Mouse (Mus musculus) midbrain, embryonic 16.5 days (tissue): Measurements from ENCODE around the gene Tmem53. TPM values are rescaled to one million over a fixed set of nuclear protein-coding genes. Genes with fewer than 3 reads are reported as not detected.

ENCODE experiments used
- ATAC-seq: fragments of 200-750 bp; cut with Nextera tagmentation; 2 replicates; pipeline ENCODE4 v1.8.0; 2017; ENCODE audit warnings: moderate TSS enrichment
- H3K27ac ChIP-seq: fragments of 300-500 bp; sonication (generic); 2 replicates; pipeline ENCODE4 v1.5.1; 2014; ENCODE audit warnings: mild to moderate bottlenecking, low read length, mixed read lengths
- H3K27me3 ChIP-seq: fragments of 300-500 bp; sonication (generic); 2 replicates; pipeline ENCODE4 v1.6.1; 2014; ENCODE audit warnings: low read depth, low read length, mixed read lengths; ENCODE audit not compliant: control insufficient read depth, insufficient read depth
- H3K36me3 ChIP-seq: fragments of 300-500 bp; sonication (generic); 2 replicates; pipeline ENCODE4 v1.6.1; 2014; ENCODE audit warnings: mild to moderate bottlenecking, low read length, moderate library complexity, mixed read lengths; ENCODE audit not compliant: control insufficient read depth, insufficient read depth
- H3K4me1 ChIP-seq: fragments of 300-500 bp; sonication (generic); 2 replicates; pipeline ENCODE4 v1.6.1; 2014; ENCODE audit warnings: mild to moderate bottlenecking, low read length, mixed read lengths; ENCODE audit not compliant: control insufficient read depth, insufficient read depth
- H3K4me2 ChIP-seq: fragments of 300-500 bp; sonication (generic); 2 replicates; pipeline ENCODE4 v1.6.1; 2014; ENCODE audit warnings: mild to moderate bottlenecking, low read length, mixed read lengths
- H3K4me3 ChIP-seq: fragments of 300-500 bp; sonication (generic); 2 replicates; pipeline ENCODE4 v1.5.1; 2014; ENCODE audit warnings: low read depth, mild to moderate bottlenecking, low read length, moderate library complexity, mixed read lengths
- H3K9ac ChIP-seq: fragments of 300-500 bp; sonication (generic); 2 replicates; pipeline ENCODE4 v1.6.1; 2014; ENCODE audit warnings: low read depth, low read length, mixed read lengths
- H3K9me3 ChIP-seq: fragments of 300-500 bp; sonication (generic); replicated peaks from 2 replicates; pipeline ENCODE4 v1.6.1; 2014; ENCODE audit warnings: mild to moderate bottlenecking, low read length, mixed read lengths; ENCODE audit not compliant: control insufficient read depth, poor library complexity, severe bottlenecking
- WGBS: fragments of 180-500 bp; shearing (Covaris S2); extraction: QIAGEN DNeasy Blood & Tissue Kit; methylation state at CpG from one replicate; pipeline ENCODE4 v1.1.7; 2014; 5-methylcytosine and 5-hydroxymethylcytosine counted together
- polyA plus RNA-seq: library from polyadenylated mRNA; unstranded; fragments of >200 nt; fragmentation: Nextera tagmentation; extraction: Ambion mirVana; gene quantifications from 2 replicates; pipeline ENCODE4 v1.2.1, GENCODE M21; 2015

The Tmem53 gene
- polyA plus RNA-seq, 1 experiment from 2014 or later, result 10.1 TPM

GRCm38 (mm10) chr4:117303581-117304238 lies 52.0 kb downstream of the Tmem53 start:
- WGBS, result 9% methylated on average over 25 of the region's 30 CpGs
- Histone ChIP-seq H3K9me3 (no peaks in the 10 kb centered on the region), H3K27me3 (peaks cover 30% of the 10 kb centered on the region), H3K4me1 (peaks cover 7% of the 10 kb centered on the region; the same call in 1 of the 2 replicates), H3K4me3 (peak overlapping the region; percentile 36), H3K27ac (no peak overlapping the region), H3K36me3 (no peaks in the 10 kb centered on the region), H3K9ac (peak overlapping the region; percentile 48), H3K4me2 (peak overlapping the region; percentile 65)
- no peak for ATAC-seq

- 4% methylated on average over 41 of the region's 54 CpGs for WGBS
- peaks cover 7% of the 10 kb centered on the region; the same call in 1 of the 2 replicates for H3K4me1 ChIP-seq
- H3K27me3 ChIP-seq, result peaks cover 30% of the 10 kb centered on the region
- H3K4me3 ChIP-seq, result peak overlapping the region; percentile 36
- peak overlapping the region; percentile 65 for H3K4me2 ChIP-seq
- no peaks in the 10 kb centered on the region for H3K9me3 ChIP-seq
- no peak overlapping the region for H3K27ac ChIP-seq
- H3K9ac ChIP-seq, result peak overlapping the region; percentile 48
- ATAC-seq, result no peak
- H3K36me3 ChIP-seq, result no peaks in the 10 kb centered on the region
Observed at GRCm38 (mm10) chr4:117304239-117305025, 52.7 kb downstream of the Tmem53 start.

GRCm38 (mm10) chr4:117305461-117305860 lies 53.7 kb downstream of the Tmem53 start:
- ATAC-seq, result no peak
- H3K9ac ChIP-seq, result no peak overlapping the region
- no peak overlapping the region for H3K4me3 ChIP-seq
- H3K27ac ChIP-seq, result no peak overlapping the region
- peaks cover 7% of the 10 kb centered on the region; the same call in 1 of the 2 replicates for H3K4me1 ChIP-seq
- 61% methylated on average over 6 of the region's 7 CpGs for WGBS
- no peaks in the 10 kb centered on the region for H3K9me3 ChIP-seq
- no peaks in the 10 kb centered on the region for H3K36me3 ChIP-seq
- H3K27me3 ChIP-seq, result peaks cover 30% of the 10 kb centered on the region
- no peak overlapping the region for H3K4me2 ChIP-seq

- 66% methylated on average over 6 of the region's 6 CpGs for WGBS
- no peak overlapping the region for H3K27ac ChIP-seq
- H3K4me1 ChIP-seq, result peaks cover 7% of the 10 kb centered on the region; the same call in 1 of the 2 replicates
- no peak for ATAC-seq
- peaks cover 25% of the 10 kb centered on the region for H3K27me3 ChIP-seq
- no peaks in the 10 kb centered on the region for H3K9me3 ChIP-seq
- H3K36me3 ChIP-seq, result no peaks in the 10 kb centered on the region
- H3K9ac ChIP-seq, result no peak overlapping the region
- H3K4me2 ChIP-seq, result no peak overlapping the region
- no peak overlapping the region for H3K4me3 ChIP-seq
Observed at GRCm38 (mm10) chr4:117307270-117307669, 55.5 kb downstream of the Tmem53 start.

- no peaks in the 10 kb centered on the region for H3K36me3 ChIP-seq
- no peak overlapping the region for H3K9ac ChIP-seq
- peaks cover 22% of the 10 kb centered on the region for H3K27me3 ChIP-seq
- ATAC-seq, result no peak
- WGBS, result 89% methylated on average over 1 of the region's 1 CpGs
- H3K4me1 ChIP-seq, result peaks cover 8% of the 10 kb centered on the region
- H3K4me2 ChIP-seq, result no peak overlapping the region
- no peak overlapping the region for H3K27ac ChIP-seq
- H3K4me3 ChIP-seq, result no peak overlapping the region
- H3K9me3 ChIP-seq, result no peaks in the 10 kb centered on the region
Observed at GRCm38 (mm10) chr4:117309427-117309826, 57.7 kb downstream of the Tmem53 start.

GRCm38 (mm10) chr4:117311891-117312290 lies 60.1 kb downstream of the Tmem53 start:
- Histone ChIP-seq H3K27me3 (peaks cover 13% of the 10 kb centered on the region), H3K36me3 (no peaks in the 10 kb centered on the region), H3K9me3 (no peaks in the 10 kb centered on the region), H3K4me3 (no peak overlapping the region), H3K27ac (no peak overlapping the region), H3K4me1 (peaks cover 12% of the 10 kb centered on the region), H3K9ac (no peak overlapping the region), H3K4me2 (no peak overlapping the region)
- 51% methylated on average over 5 of the region's 5 CpGs for WGBS
- ATAC-seq, result no peak

- Histone ChIP-seq H3K4me1 (peaks cover 18% of the 10 kb centered on the region), H3K27ac (no peak overlapping the region), H3K4me2 (peak overlapping the region; percentile 19; the same call in 1 of the 2 replicates), H3K36me3 (no peaks in the 10 kb centered on the region), H3K4me3 (no peak overlapping the region), H3K9me3 (no peaks in the 10 kb centered on the region), H3K27me3 (peaks cover 13% of the 10 kb centered on the region), H3K9ac (no peak overlapping the region)
- WGBS, result 6% methylated on average over 26 of the region's 26 CpGs
- ATAC-seq, result no peak
Observed at GRCm38 (mm10) chr4:117312416-117313084, 60.8 kb downstream of the Tmem53 start.

GRCm38 (mm10) chr4:117313085-117313424 lies 61.3 kb downstream of the Tmem53 start:
- ATAC-seq, result no peak
- no peak overlapping the region for H3K4me3 ChIP-seq
- no peak overlapping the region for H3K9ac ChIP-seq
- peaks cover 13% of the 10 kb centered on the region for H3K27me3 ChIP-seq
- H3K27ac ChIP-seq, result no peak overlapping the region
- H3K4me2 ChIP-seq, result no peak overlapping the region
- no peaks in the 10 kb centered on the region for H3K9me3 ChIP-seq
- peaks cover 23% of the 10 kb centered on the region for H3K4me1 ChIP-seq
- 14% methylated on average over 4 of the region's 4 CpGs for WGBS
- H3K36me3 ChIP-seq, result no peaks in the 10 kb centered on the region
